Mouse (Mus musculus): Measurements from ENCODE around the gene Ldlr.
"Not testable (repeated sequence)": the region's sequence is repeated elsewhere in the genome, so short reads cannot be mapped to it uniquely, and the experiment has no call there.

The Ldlr gene

DNA sequence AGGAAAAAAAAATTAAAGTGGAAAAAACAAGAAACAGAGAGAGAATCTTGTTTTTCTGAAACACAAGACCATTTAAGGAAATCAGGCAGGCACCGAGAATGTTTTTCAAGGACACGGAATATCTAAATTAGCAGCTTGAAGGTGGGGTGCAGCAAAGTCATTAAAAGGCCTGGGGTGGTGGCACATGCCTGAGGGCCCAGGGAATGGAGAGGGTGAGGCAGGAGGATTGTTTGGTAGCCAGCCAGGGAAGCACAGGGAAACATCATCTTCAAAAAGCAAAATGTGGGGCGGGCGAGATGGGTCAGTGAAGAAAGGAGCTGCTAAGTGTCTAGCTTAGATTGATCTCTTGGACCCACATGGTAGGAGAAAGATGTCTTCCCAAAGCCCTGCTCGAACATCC, 64.4 kb downstream of the Ldlr start:
- DNase-seq (ENCODE audit: extremely low read depth, insufficient read length, low spot score) = no peak

DNA sequence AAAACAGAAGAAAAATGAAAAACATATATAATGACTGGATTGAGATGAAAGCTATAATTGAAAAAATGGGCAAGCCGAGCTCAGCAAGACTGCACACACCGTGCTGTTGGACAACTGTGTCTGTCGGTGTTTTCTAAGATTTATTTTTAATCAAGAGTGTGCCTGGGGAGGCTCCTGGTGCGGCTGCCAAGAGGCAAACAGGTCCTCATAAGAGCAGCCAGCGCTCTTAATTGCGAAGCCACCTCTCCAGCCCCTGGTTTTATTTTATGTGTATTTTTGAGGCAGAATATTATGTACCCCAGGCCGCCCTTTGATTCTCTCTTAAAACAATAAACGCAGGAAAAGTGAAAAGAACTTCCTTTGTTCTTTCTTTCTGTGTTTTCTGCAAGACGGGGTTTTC, 65.0 kb downstream of the Ldlr start:
- no peak for DNase-seq (ENCODE audit: extremely low read depth, insufficient read length, low spot score)

DNA sequence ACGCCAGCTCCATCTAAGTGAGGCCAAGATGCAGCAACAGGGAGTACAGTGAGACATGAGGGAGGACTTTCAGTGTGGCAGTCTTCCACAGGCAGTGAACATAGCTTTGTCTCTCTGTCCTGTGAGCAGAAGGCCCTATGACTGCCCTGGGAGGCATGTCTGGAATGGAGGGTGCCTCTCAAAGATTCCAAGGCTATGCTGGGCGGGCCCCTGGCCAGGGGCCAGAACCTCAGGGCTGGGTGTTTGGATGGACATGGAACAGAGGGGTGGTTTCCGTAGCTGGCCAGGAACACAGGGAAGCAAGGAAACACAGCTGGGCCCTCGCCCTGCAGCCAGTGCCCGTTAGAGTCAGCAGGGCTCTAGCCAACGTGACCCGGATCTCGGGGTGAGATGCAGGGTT, 68.6 kb downstream of the Ldlr start:
- peak; percentile 93 for DNase-seq (ENCODE audit: extremely low read depth, insufficient read length, low spot score)

DNA sequence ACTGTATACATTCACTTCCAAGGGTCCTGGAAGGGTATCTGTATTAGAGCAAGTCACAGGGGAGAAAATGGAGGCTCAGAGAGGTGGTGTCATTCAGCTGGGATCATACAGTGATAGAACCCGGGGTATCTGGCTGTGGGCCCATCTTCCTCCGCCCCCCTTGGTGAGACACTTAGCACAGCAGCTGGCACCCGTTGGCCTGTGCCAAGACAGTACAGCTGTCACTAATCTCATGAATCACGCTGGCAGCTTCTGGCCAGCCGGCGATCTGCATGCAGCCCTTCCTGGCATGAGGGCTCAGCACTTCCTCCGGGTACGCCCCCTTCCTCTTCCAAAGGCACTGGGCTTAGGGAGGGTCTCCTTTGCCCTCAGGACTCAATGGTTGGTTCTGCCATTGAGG, 69.4 kb downstream of the Ldlr start:
- DNase-seq (ENCODE audit: extremely low read depth, insufficient read length, low spot score) = peak; percentile 71

DNA sequence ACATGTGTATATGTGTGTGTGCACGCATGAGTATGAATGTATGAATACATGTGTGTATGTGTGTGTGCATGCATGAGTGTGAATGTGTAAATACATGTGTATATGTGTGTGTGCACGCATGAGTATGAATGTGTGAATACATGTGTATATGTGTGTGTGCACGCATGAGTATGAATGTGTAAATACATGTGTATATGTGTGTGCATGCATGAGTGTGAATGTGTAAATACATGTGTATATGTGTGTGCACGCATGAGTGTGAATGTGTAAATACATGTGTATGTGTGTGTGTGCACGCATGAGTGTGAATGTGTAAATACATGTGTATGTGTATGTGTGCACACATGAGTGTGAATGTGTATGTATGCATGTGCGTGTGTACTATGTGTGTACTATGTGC, 70.2 kb downstream of the Ldlr start:
- DNase-seq (ENCODE audit: extremely low read depth, insufficient read length, low spot score) = not testable (repeated sequence)

DNA sequence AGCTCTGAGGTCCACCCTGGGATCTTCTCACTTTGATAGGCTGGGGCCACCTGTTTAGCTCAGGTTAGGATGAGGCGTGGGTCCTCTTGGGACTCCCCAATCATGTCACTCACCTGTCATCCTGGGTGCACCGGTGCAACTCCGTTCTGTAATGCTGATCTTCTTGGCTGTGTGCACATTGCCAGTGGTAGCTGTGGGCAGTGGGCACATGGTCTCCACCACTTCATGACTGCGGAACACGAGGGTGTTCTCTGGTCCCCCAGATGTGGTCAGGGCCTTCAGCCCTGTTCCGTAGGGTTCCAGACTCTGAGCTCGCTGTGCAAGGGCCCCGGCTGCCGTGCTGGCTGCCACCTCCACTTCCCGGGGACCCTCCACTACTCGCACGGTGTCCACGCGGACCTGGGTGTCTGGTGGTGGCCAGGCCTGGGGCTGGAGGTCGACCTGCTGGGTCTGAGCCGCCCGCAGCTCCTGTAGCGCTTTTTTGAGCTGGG, 71.1 kb downstream of the Ldlr start:
- DNase-seq (ENCODE audit: extremely low read depth, insufficient read length, low spot score) = no peak

DNA sequence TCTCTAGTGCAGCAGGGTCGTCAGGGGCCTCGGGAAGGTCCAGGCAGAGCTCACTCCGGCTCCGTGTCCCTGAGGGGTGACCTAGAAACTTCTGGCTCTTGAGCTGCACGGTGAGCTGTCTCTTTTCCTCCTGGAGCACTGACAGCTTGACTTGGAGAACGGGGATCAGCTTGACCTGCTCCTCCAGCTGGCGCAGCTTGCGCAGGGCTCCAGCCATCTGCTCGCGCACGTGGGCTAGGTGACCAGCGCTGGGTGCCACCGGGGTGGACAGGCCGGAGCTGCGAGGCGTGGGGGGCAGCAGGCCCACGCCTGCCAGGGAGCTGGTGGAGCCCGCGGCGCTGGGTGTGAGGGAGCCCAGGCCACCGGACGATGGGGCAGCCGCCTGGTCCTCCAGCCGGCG, 71.6 kb downstream of the Ldlr start:
- no peak for DNase-seq (ENCODE audit: extremely low read depth, insufficient read length, low spot score)

DNA sequence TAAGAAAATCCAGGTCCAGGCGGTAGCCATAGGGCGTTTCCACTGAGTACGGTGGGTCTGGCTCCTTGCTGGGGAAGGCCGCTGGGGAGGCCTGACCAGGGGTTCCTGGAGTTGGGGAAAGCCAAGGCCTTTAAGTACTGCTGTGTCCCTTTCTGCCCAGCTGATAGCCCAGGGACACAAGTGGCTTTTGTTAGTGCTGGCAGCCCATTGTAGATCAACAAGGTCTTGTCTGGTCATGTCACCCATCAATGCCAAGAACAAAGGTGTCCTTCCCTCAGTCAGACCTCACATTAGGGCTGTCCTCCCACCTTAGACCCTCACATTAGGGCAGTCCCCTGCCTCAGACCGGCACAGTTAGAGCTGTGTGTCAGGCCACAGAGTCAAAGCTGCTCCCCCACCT, 72.3 kb downstream of the Ldlr start:
- DNase-seq (ENCODE audit: extremely low read depth, insufficient read length, low spot score) = no peak

DNA sequence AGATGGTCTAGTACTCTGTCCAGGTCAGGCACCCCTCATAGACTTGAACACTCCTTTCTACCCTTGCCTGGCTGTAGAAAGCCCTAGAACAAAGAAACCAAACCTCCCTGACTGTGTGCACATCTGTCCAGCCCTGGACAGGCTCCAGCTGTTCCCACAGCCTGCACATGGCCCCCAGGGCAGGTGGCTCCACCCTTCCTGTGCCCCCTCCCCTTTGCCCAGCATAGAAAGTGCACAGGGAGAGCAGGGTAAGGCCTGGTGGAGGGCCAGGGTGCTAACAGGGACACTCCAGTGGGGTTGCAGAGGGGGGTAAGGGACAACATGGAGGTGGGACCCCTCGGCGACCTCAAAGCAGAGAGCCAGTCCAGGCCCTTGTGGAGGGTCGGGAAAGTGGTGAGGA, 73.0 kb downstream of the Ldlr start:
- no peak for DNase-seq (ENCODE audit: extremely low read depth, insufficient read length, low spot score)

DNA sequence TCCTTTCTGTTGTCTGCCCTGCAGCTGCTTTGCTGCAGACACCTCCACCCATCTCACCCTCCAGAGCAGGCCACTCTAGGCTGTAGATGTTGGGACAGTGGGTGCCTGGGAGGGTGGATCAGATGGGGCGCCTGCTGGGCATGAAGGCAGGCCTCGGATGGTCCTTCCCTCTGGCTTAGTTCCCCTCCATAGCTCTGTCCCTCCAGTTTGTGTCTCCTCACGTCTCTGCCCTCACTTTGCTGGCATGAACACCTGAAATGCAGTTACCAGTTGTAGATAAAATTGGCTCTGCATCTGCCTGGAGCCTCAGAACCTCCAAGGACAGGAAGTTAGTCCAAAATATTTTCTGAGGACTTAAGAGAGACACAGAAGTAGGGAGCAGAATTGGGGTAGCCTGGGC, 73.6 kb downstream of the Ldlr start:
- peak; percentile 38 for DNase-seq (ENCODE audit: extremely low read depth, insufficient read length, low spot score)

DNA sequence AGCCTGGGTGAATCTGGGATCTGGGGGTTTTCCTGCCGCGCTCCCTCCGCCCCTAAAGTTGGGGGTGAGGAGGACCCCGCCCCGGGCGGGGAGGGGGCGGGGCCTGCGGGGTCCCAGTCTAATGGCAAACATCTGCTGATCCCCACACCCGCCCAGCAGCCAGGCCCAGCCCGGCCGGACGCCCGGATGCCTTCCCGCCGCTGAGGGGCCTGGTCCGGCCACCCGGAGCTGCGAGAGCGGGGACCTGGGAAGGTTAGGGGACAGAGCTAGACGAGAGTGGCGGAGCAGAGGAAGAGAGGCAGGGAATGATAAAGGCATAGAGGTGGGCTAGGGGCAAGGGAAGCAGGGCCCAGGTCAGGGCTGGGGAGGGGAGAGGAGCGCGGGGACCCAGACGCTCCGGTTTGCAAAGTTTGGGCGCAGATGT, 74.7 kb downstream of the Ldlr start:
- peak; percentile 82 for DNase-seq (ENCODE audit: extremely low read depth, insufficient read length, low spot score)

DNA sequence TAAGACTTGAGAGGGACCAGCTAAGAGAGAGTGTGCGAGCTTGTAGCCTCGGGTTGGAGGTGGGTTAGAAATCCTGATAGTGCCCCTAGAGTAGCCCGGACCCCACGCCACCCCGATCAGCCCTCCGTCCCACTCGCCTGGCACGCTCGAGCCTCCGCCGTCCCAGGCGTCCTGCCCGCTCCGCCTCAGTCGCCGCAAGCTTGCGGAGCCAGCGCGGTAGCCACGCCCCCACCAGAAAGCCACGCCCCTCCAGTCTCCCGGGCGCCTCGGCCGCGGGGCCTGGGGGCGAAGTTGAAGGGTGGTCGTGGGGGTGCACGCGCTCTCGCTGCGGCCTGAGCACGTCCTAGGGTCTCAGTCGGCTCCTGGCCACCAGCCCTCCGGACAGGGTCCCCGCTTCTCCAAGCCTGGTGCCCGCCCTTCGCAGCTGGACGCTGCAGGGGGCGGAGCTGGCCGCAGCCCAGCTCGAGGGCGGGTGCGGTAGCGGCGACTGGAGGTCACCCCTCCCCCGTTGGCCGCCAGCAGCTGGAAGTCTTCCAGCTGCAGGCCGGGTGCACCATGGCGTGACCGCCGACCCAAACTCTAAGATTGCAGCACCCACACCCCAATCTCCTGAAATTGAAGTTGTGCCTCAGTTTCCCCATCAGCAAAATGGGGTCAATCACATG, 75.2 kb downstream of the Ldlr start, which contains the start of gene Kank2:
Kank2 (minus strand) TSS at position 400 of the 665 bp plus-strand sequence.
- DNase-seq (ENCODE audit: extremely low read depth, insufficient read length, low spot score) = peak; percentile 91

DNA sequence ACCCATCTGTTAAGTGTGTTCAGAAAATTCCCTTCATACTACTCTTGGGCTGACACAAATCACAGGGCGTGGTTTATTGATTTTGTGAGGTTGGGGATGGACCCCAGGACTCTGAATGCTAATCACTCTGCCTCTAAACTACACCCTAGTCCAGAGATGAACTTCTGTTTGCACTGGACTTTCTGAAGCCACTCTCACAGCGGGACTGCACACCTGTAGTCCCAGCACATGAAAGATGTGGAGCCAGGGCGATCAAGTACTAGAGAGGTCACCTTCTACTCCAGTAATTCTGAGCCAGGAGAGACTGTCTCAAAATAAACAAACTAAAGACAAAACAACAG, 75.7 kb downstream of the Ldlr start:
- DNase-seq (ENCODE audit: extremely low read depth, insufficient read length, low spot score) = no peak
